Mouse (Mus musculus) myocyte (in vitro differentiated cells): ENCODE data around the gene Slc39a11. TPM values are rescaled to one million over a fixed set of nuclear protein-coding genes. Genes with fewer than 3 reads are reported as not detected.

Source experiments
- H3K27me3 ChIP-seq: one replicate; pipeline ENCODE4 v1.6.1; 2011; ENCODE audit not compliant: control insufficient read depth, insufficient read depth, insufficient read length
- H3K36me3 ChIP-seq: one replicate; pipeline ENCODE4 v1.6.1; 2011; ENCODE audit not compliant: control insufficient read depth, insufficient read depth
- H3K4me2 ChIP-seq: one replicate; pipeline ENCODE4 v1.6.1; 2011; ENCODE audit warnings: low read depth, control low read depth
- H3K4me3 ChIP-seq: one replicate; pipeline ENCODE4 v1.5.1; 2011; ENCODE audit warnings: mild to moderate bottlenecking, control low read depth, moderate library complexity
- H3K79me2 ChIP-seq: one replicate; pipeline ENCODE4 v1.6.1; 2011; ENCODE audit not compliant: control insufficient read depth, insufficient read depth
- H3ac ChIP-seq: one replicate; pipeline ENCODE4 v1.6.1; 2011; ENCODE audit not compliant: control insufficient read depth, insufficient read length
- CEBPB ChIP-seq: IDR thresholded peaks from 2 replicates; pipeline ENCODE4 v1.6.1; 2011; ENCODE audit warnings: mild to moderate bottlenecking, moderate library complexity; ENCODE audit not compliant: poor library complexity, insufficient read depth, severe bottlenecking
- E2F4 ChIP-seq: IDR thresholded peaks from one replicate; pipeline ENCODE4 v1.6.1; 2011; ENCODE audit warnings: mild to moderate bottlenecking, control low read depth, moderate library complexity; ENCODE audit not compliant: insufficient read depth
- MAX ChIP-seq: IDR thresholded peaks from one replicate; pipeline ENCODE4 v1.6.1; 2011; ENCODE audit warnings: low read depth, mild to moderate bottlenecking, control low read depth
- MYOD1 ChIP-seq, 3 experiments: IDR thresholded peaks; one replicate each; pipeline ENCODE4 v1.6.1; 2011; ENCODE audit warnings: control low read depth in 2 of 3, low read depth in 2 of 3, mild to moderate bottlenecking in 2 of 3, moderate library complexity in 1 of 3; ENCODE audit not compliant: insufficient read length in 2 of 3, control insufficient read depth in 1 of 3
- MYOG ChIP-seq, 3 experiments: IDR thresholded peaks; one replicate each; pipeline ENCODE4 v1.6.1; 2011; ENCODE audit warnings: control low read depth in 2 of 3, low read depth in 2 of 3, mild to moderate bottlenecking in 2 of 3; ENCODE audit not compliant: insufficient read length in 2 of 3, control insufficient read depth in 1 of 3, insufficient read depth in 1 of 3
- POLR2A ChIP-seq: IDR thresholded peaks from one replicate; pipeline ENCODE4 v1.6.1; 2011; ENCODE audit warnings: low read depth, mild to moderate bottlenecking, control low read depth, moderate library complexity; ENCODE audit not compliant: insufficient read length
- POLR2AphosphoS2 ChIP-seq: IDR thresholded peaks from one replicate; pipeline ENCODE4 v1.6.1; 2011; ENCODE audit warnings: low read depth, control low read depth; ENCODE audit not compliant: insufficient read length
- REST ChIP-seq: IDR thresholded peaks from one replicate; pipeline ENCODE4 v1.6.1; 2011; ENCODE audit warnings: mild to moderate bottlenecking, control low read depth, moderate library complexity; ENCODE audit not compliant: insufficient read depth, insufficient read length
- SRF ChIP-seq: IDR thresholded peaks from one replicate; pipeline ENCODE4 v1.6.1; 2011; ENCODE audit warnings: low read depth; ENCODE audit not compliant: control insufficient read depth, insufficient read length
- TCF12 ChIP-seq: IDR thresholded peaks from one replicate; pipeline ENCODE4 v1.6.1; 2011; ENCODE audit warnings: mild to moderate bottlenecking, control low read depth; ENCODE audit not compliant: poor library complexity, insufficient read depth, severe bottlenecking
- TCF3 ChIP-seq: IDR thresholded peaks from one replicate; pipeline ENCODE4 v1.6.1; 2011; ENCODE audit warnings: low read depth, control low read depth; ENCODE audit not compliant: insufficient read length
- USF1 ChIP-seq: IDR thresholded peaks from one replicate; pipeline ENCODE4 v1.6.1; 2011; ENCODE audit warnings: low read depth, mild to moderate bottlenecking, control low read depth, moderate library complexity
- polyA plus RNA-seq: library from polyadenylated mRNA; unstranded; fragments of >200 nt; fragmentation: generic; extraction: Trizol; gene quantifications from one replicate; pipeline ENCODE4 v1.2.1, GENCODE M21; 2012; ENCODE audit warnings: missing spikeins

The Slc39a11 gene
- polyA plus RNA-seq, 1 experiment = 15.7 TPM

DNA sequence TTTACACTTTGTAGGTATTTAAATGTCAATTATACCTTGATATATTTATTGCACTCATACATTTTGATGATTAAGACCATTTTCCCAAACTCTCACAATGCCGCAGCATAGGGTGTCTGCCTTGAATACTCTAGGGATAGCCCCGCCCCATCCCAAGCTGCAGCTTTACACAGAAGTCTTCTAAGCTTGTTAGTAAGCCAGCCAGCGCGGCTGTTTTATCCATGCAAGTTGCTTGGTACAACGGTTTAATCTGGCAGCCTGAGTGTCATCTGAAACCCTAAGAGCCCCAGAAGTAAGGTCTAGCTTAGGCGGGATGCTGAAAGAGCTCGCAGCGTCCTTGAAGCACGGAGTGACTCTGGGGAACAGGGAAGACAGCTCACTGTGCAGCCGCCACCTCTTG lies 238.1 kb downstream of the Slc39a11 start:
- Histone ChIP-seq H3ac (no peak overlapping the region), H3K36me3 (no peaks in the 10 kb centered on the region), H3K79me2 (no peaks in the 10 kb centered on the region), H3K4me3 (no peak overlapping the region), H3K27me3 (no peaks in the 10 kb centered on the region), H3K4me2 (no peak overlapping the region)
- TF ChIP-seq USF1 = no peak
- TF ChIP-seq POLR2AphosphoS2 = no peak
- no peak for TF ChIP-seq TCF3
- no peak for TF ChIP-seq MAX
- TF ChIP-seq TCF12 = no peak
- TF ChIP-seq REST = no peak
- TF ChIP-seq CEBPB = no peak
- TF ChIP-seq SRF = no peak
- no peak for TF ChIP-seq POLR2A
- TF ChIP-seq E2F4 = no peak
- TF ChIP-seq MYOG (IDR thresholded peaks at IDR 0.05; ENCODE audit: control insufficient read depth in 1 of 3, insufficient read depth in 1 of 3, insufficient read length in 2 of 3, low read depth in 2 of 3) = no peak
- no peak for TF ChIP-seq MYOD1 (IDR thresholded peaks at IDR 0.05; ENCODE audit: control insufficient read depth in 1 of 3, insufficient read length in 2 of 3, low read depth in 2 of 3)

GRCm38 (mm10) chr11:113409121-113409520 lies 240.8 kb downstream of the Slc39a11 start:
- H3K79me2 ChIP-seq = no peaks in the 10 kb centered on the region
- no peaks in the 10 kb centered on the region for H3K36me3 ChIP-seq
- H3K4me2 ChIP-seq = no peak overlapping the region
- H3K27me3 ChIP-seq = no peaks in the 10 kb centered on the region
- TF ChIP-seq TCF3 (no peak), REST (no peak), MYOD1 (IDR thresholded peaks at IDR 0.05; ENCODE audit: control insufficient read depth in 1 of 3, insufficient read length in 2 of 3, low read depth in 2 of 3) (no peak), E2F4 (no peak), USF1 (no peak), MAX (no peak), SRF (no peak), MYOG (IDR thresholded peaks at IDR 0.05; ENCODE audit: control insufficient read depth in 1 of 3, insufficient read depth in 1 of 3, insufficient read length in 2 of 3, low read depth in 2 of 3) (no peak), TCF12 (no peak), POLR2A (no peak), POLR2AphosphoS2 (no peak), CEBPB (no peak)
- no peak overlapping the region for H3K4me3 ChIP-seq
- H3ac ChIP-seq = no peak overlapping the region

- Histone ChIP-seq H3K4me3 (no peak overlapping the region), H3K27me3 (no peaks in the 10 kb centered on the region), H3K79me2 (no peaks in the 10 kb centered on the region), H3ac (no peak overlapping the region), H3K36me3 (no peaks in the 10 kb centered on the region), H3K4me2 (no peak overlapping the region)
- no peak for TF ChIP-seq TCF3
Measured at GRCm38 (mm10) chr11:113407474-113407873, 242.4 kb downstream of the Slc39a11 start.

- no peaks in the 10 kb centered on the region for H3K36me3 ChIP-seq
- H3ac ChIP-seq = no peak overlapping the region
- no peak overlapping the region for H3K4me3 ChIP-seq
- H3K79me2 ChIP-seq = no peaks in the 10 kb centered on the region
- TF ChIP-seq POLR2AphosphoS2 (no peak), POLR2A (no peak)
- H3K4me2 ChIP-seq = no peak overlapping the region
- no peaks in the 10 kb centered on the region for H3K27me3 ChIP-seq
Measured at GRCm38 (mm10) chr11:113400868-113401267, 249.0 kb downstream of the Slc39a11 start.

- Histone ChIP-seq H3K36me3 (no peaks in the 10 kb centered on the region), H3ac (no peak overlapping the region), H3K27me3 (no peaks in the 10 kb centered on the region), H3K4me2 (no peak overlapping the region), H3K4me3 (no peak overlapping the region), H3K79me2 (no peaks in the 10 kb centered on the region)
- TF ChIP-seq MYOD1 (IDR thresholded peaks at IDR 0.05; ENCODE audit: control insufficient read depth in 1 of 3, insufficient read length in 2 of 3, low read depth in 2 of 3) (no peak), MYOG (IDR thresholded peaks at IDR 0.05; ENCODE audit: control insufficient read depth in 1 of 3, insufficient read depth in 1 of 3, insufficient read length in 2 of 3, low read depth in 2 of 3) (no peak), POLR2AphosphoS2 (no peak), POLR2A (no peak), REST (no peak), TCF12 (no peak), TCF3 (no peak), SRF (no peak), MAX (no peak)
Measured at GRCm38 (mm10) chr11:113399601-113400000, 250.3 kb downstream of the Slc39a11 start.

GRCm38 (mm10) chr11:113397394-113397793 lies 252.5 kb downstream of the Slc39a11 start:
- Histone ChIP-seq H3K36me3 (no peaks in the 10 kb centered on the region), H3ac (no peak overlapping the region), H3K27me3 (no peaks in the 10 kb centered on the region), H3K4me2 (no peak overlapping the region), H3K79me2 (no peaks in the 10 kb centered on the region), H3K4me3 (no peak overlapping the region)
- TF ChIP-seq CEBPB (no peak), POLR2AphosphoS2 (no peak), USF1 (no peak), POLR2A (no peak), REST (no peak), MYOD1 (IDR thresholded peaks at IDR 0.05; ENCODE audit: control insufficient read depth in 1 of 3, insufficient read length in 2 of 3, low read depth in 2 of 3) (no peak), SRF (no peak), E2F4 (no peak), MAX (no peak)
